Mouse (Mus musculus) adipose tissue, adult 10 weeks (tissue): ENCODE measurements around the gene Usb1. TPM values are rescaled to one million over a fixed set of nuclear protein-coding genes. Genes with fewer than 3 reads are reported as not detected.

Experiments
- polyA plus RNA-seq: library from polyadenylated mRNA; stranded (reverse); fragments of 350-450 nt; fragmentation: Illumina TruSeq; extraction: RNeasy Lipid Tissue Mini Kit (QIAGEN cat#74804); gene quantifications from one replicate; pipeline ENCODE4 v1.2.3, GENCODE M21; 2014; ENCODE audit warnings: low read depth, low replicate concordance

Gene Usb1
- 20.1 TPM for polyA plus RNA-seq

DNA sequence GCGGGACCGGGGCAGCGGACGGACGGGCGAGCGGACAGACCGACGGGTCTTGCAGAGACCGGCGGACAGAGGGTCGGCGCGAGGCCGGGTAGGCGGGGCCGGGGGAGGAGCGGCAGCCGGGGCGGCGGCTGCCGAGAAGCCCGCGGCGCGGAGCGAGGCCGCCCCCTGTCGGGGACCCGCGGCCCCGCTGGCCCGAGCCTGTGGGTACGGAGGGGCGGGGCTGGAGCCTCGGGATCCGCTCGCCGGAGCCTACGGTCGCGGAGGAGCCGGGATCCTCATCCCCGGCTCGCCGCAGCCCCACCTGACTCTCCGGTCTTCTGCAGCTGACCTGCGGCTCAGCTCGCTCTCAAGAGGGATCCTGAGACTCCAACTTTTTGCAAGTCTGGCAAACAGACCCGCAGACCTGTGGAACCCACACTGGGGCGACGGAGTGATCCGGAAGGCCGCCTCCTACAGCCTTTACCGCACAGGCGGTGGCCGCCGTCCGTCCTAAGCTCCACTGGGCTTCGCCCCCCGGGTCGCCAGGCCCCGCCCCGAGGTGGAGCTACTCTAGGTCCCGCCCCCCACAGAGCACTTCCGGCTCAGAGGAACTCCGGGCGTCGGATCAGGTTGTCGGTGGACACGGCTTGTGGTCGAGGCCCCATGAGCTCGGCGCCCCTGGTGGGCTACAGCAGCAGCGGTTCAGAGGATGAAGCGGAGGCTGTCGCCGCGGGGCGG, at the start of gene Usb1, which contains the start of gene Zfp319:
Gene Usb1 (plus strand): TSS at position 565 of the 717 bp plus-strand sequence.
Gene Zfp319 (minus strand): TSS at position 231 of the 717 bp plus-strand sequence.

DNA sequence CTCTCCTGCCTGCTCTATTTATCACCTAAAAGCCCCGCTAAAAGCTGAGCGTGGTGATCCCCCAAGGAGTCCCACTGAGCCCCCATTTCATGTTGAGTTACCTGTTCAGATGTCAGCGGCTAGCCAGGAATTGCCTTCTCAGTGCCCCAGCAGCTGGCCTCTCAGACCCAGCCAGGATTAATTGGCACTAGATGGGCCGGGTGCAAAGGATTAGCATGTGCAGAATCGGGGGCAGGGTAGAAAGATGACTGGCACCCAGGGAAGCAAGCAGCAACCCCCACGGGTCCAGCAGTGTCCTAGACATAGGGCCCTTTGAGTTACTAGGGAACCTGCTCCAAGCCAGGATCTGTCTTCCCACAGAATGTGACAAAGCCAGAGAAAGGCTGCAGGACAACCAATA, 25.7 kb upstream of the Usb1 start, which contains the start of gene Cngb1:
Gene Cngb1 (minus strand): TSS at position 155 of the 400 bp plus-strand sequence.

DNA sequence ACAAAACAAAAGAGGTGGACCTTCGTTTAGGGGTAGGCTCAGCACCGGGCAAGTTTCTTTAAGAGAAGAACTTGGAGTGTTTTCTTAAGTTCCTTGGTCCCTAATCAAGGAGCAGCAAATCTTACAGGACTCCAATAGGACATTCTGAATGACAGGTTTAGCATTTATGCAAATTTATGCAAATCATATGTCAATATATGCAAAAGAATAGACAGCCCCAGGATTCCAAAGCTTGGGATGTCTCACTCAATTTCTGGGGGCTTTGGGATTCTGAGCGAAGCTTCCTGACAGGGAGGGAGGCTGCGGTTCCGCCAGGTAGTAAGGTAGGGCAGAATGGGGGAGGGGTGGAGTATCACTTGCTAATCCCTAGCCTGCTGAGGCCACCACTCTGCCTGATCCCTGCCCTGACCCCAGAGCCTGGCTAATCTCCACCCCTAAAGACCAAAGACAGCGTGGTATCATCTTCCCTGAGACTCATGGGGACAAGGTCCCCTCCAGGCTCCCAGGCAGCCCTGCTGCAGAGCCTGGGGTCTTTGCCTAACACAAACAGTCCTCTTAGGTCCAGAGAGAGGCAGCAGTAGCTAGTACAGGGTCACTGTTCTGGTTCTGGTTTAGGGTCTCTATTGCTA, 21.6 kb upstream of the Usb1 start, which contains the start of gene Tepp:
Gene Tepp (plus strand): TSS at position 225 of the 629 bp plus-strand sequence.

DNA sequence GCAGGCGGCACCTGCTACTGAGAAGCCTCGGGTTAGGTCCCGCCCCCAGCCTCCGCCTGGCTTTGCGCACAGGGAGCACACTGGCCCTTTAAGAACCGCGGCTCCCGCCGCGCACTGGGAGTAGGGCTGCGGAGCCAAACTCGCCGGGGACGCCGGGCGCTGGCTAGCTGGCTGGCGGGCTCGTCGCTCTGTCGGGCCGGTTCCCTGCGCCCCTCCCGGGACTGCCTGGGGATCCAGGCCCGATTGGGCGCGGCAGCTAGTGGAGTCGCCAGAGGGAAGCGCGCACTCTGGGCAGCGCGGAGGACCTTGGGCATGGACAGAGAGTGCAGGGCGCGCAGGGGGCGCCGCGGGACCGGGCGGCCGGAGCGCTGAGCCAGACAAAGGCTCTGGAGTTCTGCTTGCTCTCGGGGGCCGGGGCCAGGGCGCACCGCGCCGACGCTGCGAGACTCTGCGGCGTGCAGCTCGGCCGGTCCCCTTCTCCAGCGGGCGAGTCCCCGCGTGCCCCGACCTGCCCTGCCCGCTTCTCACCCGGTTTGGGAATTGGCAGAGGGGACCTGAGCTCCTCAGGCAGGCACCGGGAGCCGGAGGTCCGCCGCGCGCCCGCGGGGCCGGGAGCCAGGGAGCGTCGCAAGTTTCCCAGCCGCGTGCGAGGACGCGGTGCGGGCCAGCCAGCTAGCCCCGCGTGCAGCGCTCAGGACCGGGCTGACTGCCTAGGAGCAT, 20.2 kb downstream of the Usb1 start, which contains the start of gene Mmp15:
Gene Mmp15 (plus strand): TSS at position 118 of the 720 bp plus-strand sequence.

Other genes starting within 250 kb of the Usb1 start
- 30.2 TPM for gene Kifc3, start 129.5 kb upstream of the Usb1 start, polyA plus RNA-seq
- gene Cngb1, start 25.7 kb upstream of the Usb1 start, polyA plus RNA-seq = 0.69 TPM
- gene Tepp, start 21.7 kb upstream of the Usb1 start, polyA plus RNA-seq = 2.0 TPM
- 6.2 TPM for gene Zfp319, start 334 bp upstream of the Usb1 start, polyA plus RNA-seq
- 7.7 TPM for gene Mmp15, start 20.0 kb downstream of the Usb1 start, polyA plus RNA-seq
- gene Cfap20, start 102.6 kb downstream of the Usb1 start, polyA plus RNA-seq = 46.9 TPM
- gene Csnk2a2, start 157.8 kb downstream of the Usb1 start, polyA plus RNA-seq = 43.6 TPM
- 6.9 TPM for gene Ccdc113, start 201.8 kb downstream of the Usb1 start, polyA plus RNA-seq
- 3.7 TPM for gene Prss54, start 244.1 kb downstream of the Usb1 start, polyA plus RNA-seq